Mouse (Mus musculus): ENCODE measurements around the gene Scrg1. TPM values are rescaled to one million over a fixed set of nuclear protein-coding genes. Genes with fewer than 3 reads are reported as not detected.
"Not testable (repeated sequence)": the region's sequence is repeated elsewhere in the genome, so short reads cannot be mapped to it uniquely, and the experiment has no call there.

Scrg1 gene
- polyA plus RNA-seq, 1 experiment from 2014 or later, result 1.8 TPM

- Histone ChIP-seq H3K4me1 (ENCODE audit: control insufficient read depth in 2 of 2, insufficient read depth in 2 of 2, low read length in 2 of 2) (peaks cover 3 to 4% of the 10 kb centered on the region in 2 experiments; a peak in 2 of 4 replicates), H3K36me3 (ENCODE audit: control insufficient read depth, insufficient read depth, low read length) (no peaks in the 10 kb centered on the region), H3K27me3 (ENCODE audit: control insufficient read depth, insufficient read depth, low read length) (no peaks in the 10 kb centered on the region), H3K4me2 (ENCODE audit: low read length) (no peak overlapping the region), H3K9me3 (ENCODE audit: control insufficient read depth, low read length) (no peaks in the 10 kb centered on the region), H3K9ac (ENCODE audit: low read length) (no peak overlapping the region), H3K27ac (replicated peaks in 1 of 2; ENCODE audit: control insufficient read depth in 1 of 2, insufficient read depth in 1 of 2, low read depth in 2 of 2, low read length in 2 of 2) (no peak overlapping the region), H3K4me3 (ENCODE audit: control insufficient read depth in 1 of 2, insufficient read depth in 1 of 2, low read depth in 1 of 2, low read length in 2 of 2) (no peak overlapping the region)
- ATAC-seq (ENCODE audit: insufficient number of reproducible peaks, insufficient read depth, low FRiP score, low read depth), result no peak
- 8% methylated on average over 3 of the region's 3 CpGs for WGBS
Observed at GRCm38 (mm10) chr8:57426074-57426473, 29.6 kb upstream of the Scrg1 start.

- Histone ChIP-seq H3K4me2 (ENCODE audit: low read length) (no peak overlapping the region), H3K27ac (replicated peaks in 1 of 2; ENCODE audit: control insufficient read depth in 1 of 2, insufficient read depth in 1 of 2, low read depth in 2 of 2, low read length in 2 of 2) (no peak overlapping the region), H3K36me3 (ENCODE audit: control insufficient read depth, insufficient read depth, low read length) (no peaks in the 10 kb centered on the region), H3K9me3 (ENCODE audit: control insufficient read depth, low read length) (no peaks in the 10 kb centered on the region), H3K4me3 (ENCODE audit: control insufficient read depth in 1 of 2, insufficient read depth in 1 of 2, low read depth in 1 of 2, low read length in 2 of 2) (no peak overlapping the region), H3K27me3 (ENCODE audit: control insufficient read depth, insufficient read depth, low read length) (no peaks in the 10 kb centered on the region), H3K4me1 (ENCODE audit: control insufficient read depth in 2 of 2, insufficient read depth in 2 of 2, low read length in 2 of 2) (peaks cover 3% of the 10 kb centered on the region in 2 experiments; a peak in 2 of 4 replicates), H3K9ac (ENCODE audit: low read length) (no peak overlapping the region)
- 61% methylated on average over 18 of the region's 18 CpGs for WGBS
- no peak for ATAC-seq (ENCODE audit: insufficient number of reproducible peaks, insufficient read depth, low FRiP score, low read depth)
Observed at GRCm38 (mm10) chr8:57427581-57428366, 27.9 kb upstream of the Scrg1 start.

GRCm38 (mm10) chr8:57428566-57428965 lies 27.2 kb upstream of the Scrg1 start:
- H3K4me3 ChIP-seq (ENCODE audit: control insufficient read depth in 1 of 2, insufficient read depth in 1 of 2, low read depth in 1 of 2, low read length in 2 of 2), result no peak overlapping the region
- no peak overlapping the region for H3K4me2 ChIP-seq (ENCODE audit: low read length)
- H3K27ac ChIP-seq (replicated peaks in 1 of 2; ENCODE audit: control insufficient read depth in 1 of 2, insufficient read depth in 1 of 2, low read depth in 2 of 2, low read length in 2 of 2), result no peak overlapping the region
- ATAC-seq (ENCODE audit: insufficient number of reproducible peaks, insufficient read depth, low FRiP score, low read depth), result no peak
- no peaks in the 10 kb centered on the region for H3K27me3 ChIP-seq (ENCODE audit: control insufficient read depth, insufficient read depth, low read length)
- H3K9me3 ChIP-seq (ENCODE audit: control insufficient read depth, low read length), result no peaks in the 10 kb centered on the region
- 22% methylated on average over 1 of the region's 1 CpGs for WGBS
- no peaks in the 10 kb centered on the region for H3K36me3 ChIP-seq (ENCODE audit: control insufficient read depth, insufficient read depth, low read length)
- peaks cover 3% of the 10 kb centered on the region in 2 experiments; a peak in 2 of 4 replicates for H3K4me1 ChIP-seq (ENCODE audit: control insufficient read depth in 2 of 2, insufficient read depth in 2 of 2, low read length in 2 of 2)
- H3K9ac ChIP-seq (ENCODE audit: low read length), result no peak overlapping the region

GRCm38 (mm10) chr8:57429166-57429887 lies 26.4 kb upstream of the Scrg1 start:
- Histone ChIP-seq H3K9ac (ENCODE audit: low read length) (no peak overlapping the region), H3K9me3 (ENCODE audit: control insufficient read depth, low read length) (no peaks in the 10 kb centered on the region), H3K4me2 (ENCODE audit: low read length) (peak overlapping the region; percentile 39), H3K27ac (replicated peaks in 1 of 2; ENCODE audit: control insufficient read depth in 1 of 2, insufficient read depth in 1 of 2, low read depth in 2 of 2, low read length in 2 of 2) (no peak overlapping the region), H3K36me3 (ENCODE audit: control insufficient read depth, insufficient read depth, low read length) (no peaks in the 10 kb centered on the region), H3K27me3 (ENCODE audit: control insufficient read depth, insufficient read depth, low read length) (no peaks in the 10 kb centered on the region), H3K4me3 (ENCODE audit: control insufficient read depth in 1 of 2, insufficient read depth in 1 of 2, low read depth in 1 of 2, low read length in 2 of 2) (no peak overlapping the region), H3K4me1 (ENCODE audit: control insufficient read depth in 2 of 2, insufficient read depth in 2 of 2, low read length in 2 of 2) (peaks cover 3% of the 10 kb centered on the region in 2 experiments; a peak in 2 of 4 replicates)
- 34% methylated on average over 18 of the region's 18 CpGs for WGBS
- no peak for ATAC-seq (ENCODE audit: insufficient number of reproducible peaks, insufficient read depth, low FRiP score, low read depth)

- H3K27me3 ChIP-seq (ENCODE audit: control insufficient read depth, insufficient read depth, low read length); H3K36me3 ChIP-seq (ENCODE audit: control insufficient read depth, insufficient read depth, low read length); H3K9ac ChIP-seq (ENCODE audit: low read length); H3K4me3 ChIP-seq (ENCODE audit: control insufficient read depth in 1 of 2, insufficient read depth in 1 of 2, low read depth in 1 of 2, low read length in 2 of 2); H3K9me3 ChIP-seq (ENCODE audit: control insufficient read depth, low read length); ATAC-seq (ENCODE audit: insufficient number of reproducible peaks, insufficient read depth, low FRiP score, low read depth); H3K4me2 ChIP-seq (ENCODE audit: low read length); H3K27ac ChIP-seq (replicated peaks in 1 of 2; ENCODE audit: control insufficient read depth in 1 of 2, insufficient read depth in 1 of 2, low read depth in 2 of 2, low read length in 2 of 2); H3K4me1 ChIP-seq (ENCODE audit: control insufficient read depth in 2 of 2, insufficient read depth in 2 of 2, low read length in 2 of 2): not testable (repeated sequence)
- 60% methylated on average over 5 of the region's 5 CpGs for WGBS
Observed at GRCm38 (mm10) chr8:57429888-57430274, 25.8 kb upstream of the Scrg1 start.

- Histone ChIP-seq H3K36me3 (ENCODE audit: control insufficient read depth, insufficient read depth, low read length) (no peaks in the 10 kb centered on the region), H3K27me3 (ENCODE audit: control insufficient read depth, insufficient read depth, low read length) (no peaks in the 10 kb centered on the region), H3K9ac (ENCODE audit: low read length) (no peak overlapping the region), H3K9me3 (ENCODE audit: control insufficient read depth, low read length) (no peaks in the 10 kb centered on the region), H3K4me3 (ENCODE audit: control insufficient read depth in 1 of 2, insufficient read depth in 1 of 2, low read depth in 1 of 2, low read length in 2 of 2) (no peak overlapping the region), H3K27ac (replicated peaks in 1 of 2; ENCODE audit: control insufficient read depth in 1 of 2, insufficient read depth in 1 of 2, low read depth in 2 of 2, low read length in 2 of 2) (no peak overlapping the region), H3K4me2 (ENCODE audit: low read length) (no peak overlapping the region), H3K4me1 (ENCODE audit: control insufficient read depth in 2 of 2, insufficient read depth in 2 of 2, low read length in 2 of 2) (peaks cover 3 to 7% of the 10 kb centered on the region in 2 experiments; a peak in 2 of 4 replicates)
- WGBS, result 75% methylated on average over 11 of the region's 11 CpGs
- no peak for ATAC-seq (ENCODE audit: insufficient number of reproducible peaks, insufficient read depth, low FRiP score, low read depth)
Observed at GRCm38 (mm10) chr8:57430901-57431300, 24.8 kb upstream of the Scrg1 start.

GRCm38 (mm10) chr8:57432802-57433201 lies 22.9 kb upstream of the Scrg1 start:
- no peak overlapping the region for H3K4me2 ChIP-seq (ENCODE audit: low read length)
- no peaks in the 10 kb centered on the region for H3K27me3 ChIP-seq (ENCODE audit: control insufficient read depth, insufficient read depth, low read length)
- 90% methylated on average over 5 of the region's 5 CpGs for WGBS
- H3K36me3 ChIP-seq (ENCODE audit: control insufficient read depth, insufficient read depth, low read length), result no peaks in the 10 kb centered on the region
- ATAC-seq (ENCODE audit: insufficient number of reproducible peaks, insufficient read depth, low FRiP score, low read depth), result no peak
- H3K9ac ChIP-seq (ENCODE audit: low read length), result no peak overlapping the region
- H3K27ac ChIP-seq (replicated peaks in 1 of 2; ENCODE audit: control insufficient read depth in 1 of 2, insufficient read depth in 1 of 2, low read depth in 2 of 2, low read length in 2 of 2), result no peak overlapping the region
- H3K4me3 ChIP-seq (ENCODE audit: control insufficient read depth in 1 of 2, insufficient read depth in 1 of 2, low read depth in 1 of 2, low read length in 2 of 2), result no peak overlapping the region
- no peaks in the 10 kb centered on the region for H3K9me3 ChIP-seq (ENCODE audit: control insufficient read depth, low read length)
- peaks cover 3 to 7% of the 10 kb centered on the region in 2 experiments; a peak in 2 of 4 replicates for H3K4me1 ChIP-seq (ENCODE audit: control insufficient read depth in 2 of 2, insufficient read depth in 2 of 2, low read length in 2 of 2)
